Mouse (Mus musculus) bone marrow, adult 2 months (tissue): ENCODE data around the gene Crabp2.

Experiments used
- CTCF ChIP-seq: fragments of 200-500 bp; IDR thresholded peaks from 2 replicates; pipeline ENCODE4 v1.5.1; 2011; ENCODE audit warnings: low read length, control low read depth; ENCODE audit not compliant: control insufficient read depth, insufficient read depth
- POLR2A ChIP-seq: fragments of 200-500 bp; IDR thresholded peaks from 2 replicates; pipeline ENCODE4 v1.6.1; 2011; ENCODE audit warnings: low read depth, mild to moderate bottlenecking, control low read depth, low read length, borderline replicate concordance; ENCODE audit not compliant: control insufficient read depth

- TF ChIP-seq CTCF (no peak), POLR2A (no peak)
Measured at GRCm38 (mm10) chr3:87981894-87982835, 33.7 kb downstream of the Crabp2 start.
